Mouse (Mus musculus) spleen, embryonic (tissue): ENCODE results near the gene Tmem206.

Experiments
- CTCF ChIA-PET: fragments of 350-600 bp; sonication (Branson Sonifier 250); formaldehyde crosslinking; loops from one replicate; lab custom pipeline; 2022; lab: Charles Lee

The Tmem206 gene

GRCm38 (mm10) chr1:191306316-191306715, 19.4 kb upstream of the Tmem206 start:
- CTCF ChIA-PET: interaction anchor here (0.6 kb wide), 1 partner anchor 147 kb away, joined by 4 read pairs; no protein-coding TSS in a partner anchor

DNA sequence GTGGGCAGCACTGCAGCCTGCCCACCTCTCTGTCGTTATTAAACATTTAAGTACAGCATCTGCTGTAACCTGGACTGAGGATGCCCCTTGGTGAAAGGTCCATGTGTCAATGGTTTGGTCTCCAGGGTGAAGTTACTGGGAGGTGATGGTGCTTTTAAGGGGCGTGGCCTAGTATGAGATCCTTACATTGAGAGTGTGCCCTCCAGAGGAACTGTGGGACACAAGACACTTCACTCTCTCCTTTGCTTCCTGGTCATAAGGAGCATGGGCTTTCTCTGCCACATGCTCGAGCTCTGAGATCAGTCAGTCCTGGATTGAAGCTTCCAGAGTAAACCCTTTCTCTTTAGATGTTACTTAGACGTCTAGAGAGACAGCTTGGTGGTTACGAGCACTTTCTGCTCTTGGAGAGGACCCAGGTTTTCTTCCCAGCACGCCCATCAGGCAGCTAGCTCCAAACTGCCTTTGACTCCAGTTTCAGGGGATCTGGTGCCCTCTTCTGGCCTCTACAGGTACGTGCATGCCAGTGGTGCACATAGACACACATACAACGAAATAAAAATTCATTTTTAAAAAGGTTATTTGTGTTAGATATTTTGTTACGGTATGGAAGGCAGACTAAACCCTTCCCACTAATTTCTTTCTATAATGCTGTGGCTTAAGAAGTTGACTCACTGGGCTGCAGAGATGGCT, 17.8 kb upstream of the Tmem206 start:
- CTCF ChIA-PET: interaction anchor here (0.7 kb wide), 1 partner anchor 42 kb away, joined by 3 read pairs; no protein-coding TSS in a partner anchor

DNA sequence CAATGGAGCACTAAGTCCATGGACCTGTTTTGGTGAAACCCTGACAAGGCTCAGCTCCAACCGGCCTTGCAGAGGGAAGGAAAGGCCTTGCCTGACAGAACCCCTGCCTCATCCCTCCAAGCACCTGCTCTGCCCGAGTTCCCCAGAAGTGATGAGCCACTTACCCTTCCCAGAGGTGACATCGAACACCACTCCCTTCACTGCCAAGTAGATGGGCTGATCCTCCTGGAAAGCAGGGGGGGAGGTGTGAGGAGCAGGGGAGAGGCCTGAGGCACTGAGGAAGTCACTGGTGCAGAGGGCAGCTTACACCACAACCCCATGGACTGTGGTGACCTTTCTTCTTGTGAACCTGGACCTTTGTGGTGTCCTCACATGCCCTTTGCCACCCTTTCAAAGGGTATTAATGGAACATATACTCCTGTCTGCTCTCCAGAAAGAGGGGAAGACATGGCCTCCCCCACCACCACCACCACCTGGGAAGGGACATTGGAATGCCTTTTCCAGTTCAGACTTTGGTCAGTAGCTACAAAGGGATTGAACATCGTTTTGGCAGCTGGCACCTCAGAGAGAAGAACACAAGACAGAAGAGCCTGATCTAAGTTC, 14.3 kb upstream of the Tmem206 start:
- CTCF ChIA-PET: no interaction called here

GRCm38 (mm10) chr1:191312513-191312941, 13.2 kb upstream of the Tmem206 start:
- CTCF ChIA-PET: interaction anchor here (0.5 to 1.2 kb wide), 8 partner anchors 8 to 1424 kb away, joined by 3 to 5 read pairs (median 4); no protein-coding TSS in a partner anchor

- CTCF ChIA-PET: interaction anchor here (0.6 to 1.2 kb wide), 3 partner anchors 70 to 263 kb away, joined by 3 to 6 read pairs (median 3); no protein-coding TSS in a partner anchor
These were observed 12.6 kb upstream of the Tmem206 start for GRCm38 (mm10) chr1:191313158-191313557.

GRCm38 (mm10) chr1:191313926-191314325, 11.8 kb upstream of the Tmem206 start:
- CTCF ChIA-PET: interaction anchor here (0.7 to 1.5 kb wide), 2 partner anchors 9 to 22 kb away, joined by 3 to 4 read pairs; no protein-coding TSS in a partner anchor

DNA sequence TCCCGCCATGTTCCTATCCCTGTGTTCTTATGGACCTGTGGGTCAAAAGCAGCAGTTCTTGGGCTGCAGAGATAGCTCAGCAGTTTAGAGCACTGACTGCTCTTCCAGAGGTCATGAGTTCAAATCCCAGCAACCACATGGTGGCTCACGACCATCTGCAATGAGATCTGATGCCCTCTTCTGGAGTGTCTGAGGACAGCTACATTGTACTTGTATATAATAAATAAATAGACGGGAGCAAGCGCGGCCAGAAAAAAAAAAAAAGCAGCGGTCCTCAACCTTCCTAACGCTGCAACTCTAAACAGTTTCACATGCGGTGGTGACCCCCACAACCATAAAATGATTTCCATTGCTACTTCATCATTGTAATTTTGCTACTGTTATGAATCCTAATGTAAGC, 8.9 kb upstream of the Tmem206 start:
- CTCF ChIA-PET: interaction anchor here (0.8 to 0.9 kb wide), 3 partner anchors 10 to 248 kb away, joined by 3 to 4 read pairs (median 3); no protein-coding TSS in a partner anchor

GRCm38 (mm10) chr1:191317591-191318196, 8.0 kb upstream of the Tmem206 start, which contains the start of gene Nenf:
Gene Nenf, minus strand, starts transcription at chr1:191318194.
- CTCF ChIA-PET: interaction anchor here (0.6 to 0.9 kb wide), 4 partner anchors 9 to 247 kb away, joined by 3 to 4 read pairs (median 4); no protein-coding TSS in a partner anchor

- CTCF ChIA-PET: no interaction called here
These were observed 7.0 kb upstream of the Tmem206 start for GRCm38 (mm10) chr1:191318686-191319085.

DNA sequence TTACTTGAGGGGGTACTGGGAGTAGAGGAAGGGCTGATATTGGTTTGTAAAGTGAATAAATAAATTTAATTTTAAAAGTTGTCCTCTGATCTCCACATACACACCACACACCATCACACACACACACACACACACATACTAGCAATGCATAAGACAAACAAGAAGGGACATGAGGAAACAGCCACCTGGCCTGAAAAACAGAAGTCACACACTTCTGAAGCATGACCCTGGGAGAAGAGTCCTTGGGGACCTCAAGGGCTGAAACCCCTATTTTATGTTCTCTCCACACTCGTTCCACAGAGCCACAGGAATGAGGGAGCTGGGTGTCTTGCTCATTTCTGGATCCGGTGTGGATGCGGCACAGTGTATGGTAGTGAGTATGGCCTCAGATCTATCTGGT, 2.3 kb upstream of the Tmem206 start:
- CTCF ChIA-PET: interaction anchor here (0.7 to 1.2 kb wide), 2 partner anchors 9 to 251 kb away, joined by 3 read pairs; no protein-coding TSS in a partner anchor

- CTCF ChIA-PET: interaction anchor here (0.6 to 1.3 kb wide), 3 partner anchors 66 to 490 kb away, joined by 3 to 4 read pairs (median 3); no protein-coding TSS in a partner anchor
These were observed 750 bp upstream of the Tmem206 start for GRCm38 (mm10) chr1:191324733-191325590.

- CTCF ChIA-PET: interaction anchor here (0.6 to 1.3 kb wide), 3 partner anchors 9 to 65 kb away, joined by 3 to 4 read pairs (median 3); no protein-coding TSS in a partner anchor
These were observed 646 bp downstream of the Tmem206 start for GRCm38 (mm10) chr1:191326233-191326882.

- CTCF ChIA-PET: no interaction called here
These were observed 1.5 kb downstream of the Tmem206 start for GRCm38 (mm10) chr1:191327258-191327657.

DNA sequence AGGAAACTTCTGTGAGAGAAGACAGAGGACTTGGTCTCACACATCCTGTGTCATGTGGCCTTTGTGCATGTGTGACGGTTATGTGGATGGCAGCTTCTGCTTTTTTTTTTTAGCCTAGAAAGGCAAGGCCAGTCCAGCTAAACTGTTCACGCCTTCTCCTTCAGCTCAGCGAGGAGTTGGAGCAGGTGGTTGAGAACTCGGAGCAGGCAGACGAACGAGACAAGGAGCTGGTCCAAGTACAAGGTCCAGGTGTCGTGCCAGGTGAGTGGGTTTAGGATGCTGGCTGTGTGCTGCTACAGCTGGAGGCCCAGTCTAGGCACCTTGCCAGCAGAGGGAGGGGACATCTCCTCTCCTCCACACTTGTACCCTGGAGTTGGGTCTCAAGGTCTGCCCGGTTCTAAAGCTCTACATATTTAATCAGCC, 2.3 kb downstream of the Tmem206 start:
- CTCF ChIA-PET: no interaction called here

- CTCF ChIA-PET: no interaction called here
These were observed 4.6 kb downstream of the Tmem206 start for GRCm38 (mm10) chr1:191330356-191330755.

DNA sequence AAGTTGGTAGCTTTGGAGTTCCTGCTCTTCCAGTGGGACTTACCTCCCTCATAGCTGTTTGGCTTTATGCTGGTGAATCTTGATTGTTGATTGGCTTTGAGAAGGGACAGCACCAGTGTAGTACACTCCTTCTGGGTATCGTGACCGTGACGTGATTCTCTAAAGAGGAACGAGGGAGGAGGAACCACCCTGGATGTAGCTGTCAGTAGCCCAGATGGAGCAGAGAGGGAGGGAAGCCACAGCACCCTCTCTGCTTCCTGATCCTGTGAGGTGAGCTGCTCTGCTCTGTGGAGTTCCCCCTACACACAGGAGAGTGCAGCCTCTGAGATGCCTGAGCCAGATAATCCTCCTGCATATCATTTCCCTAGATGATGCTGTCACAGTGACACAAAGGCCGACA, 8.8 kb downstream of the Tmem206 start:
- CTCF ChIA-PET: no interaction called here

DNA sequence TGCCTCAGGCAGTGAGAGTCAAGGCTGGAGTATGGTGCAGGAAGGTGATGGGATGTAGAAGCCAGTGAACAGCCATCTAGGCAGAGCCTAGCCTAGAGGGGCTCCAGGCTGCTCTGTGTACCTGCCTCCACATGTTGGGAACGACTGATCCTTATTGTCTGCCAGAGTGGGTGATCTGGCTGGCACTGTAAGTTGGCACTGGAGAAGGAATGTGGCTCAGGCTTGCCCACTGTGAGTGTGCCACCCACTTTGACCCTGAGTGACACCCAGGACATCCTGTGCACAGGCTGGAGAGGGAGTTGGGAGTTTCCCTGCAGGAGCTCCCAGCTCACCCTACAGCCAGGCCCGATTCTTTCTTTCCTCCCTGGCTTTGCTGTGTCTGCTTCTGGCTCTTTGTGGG, 14.2 kb downstream of the Tmem206 start:
- CTCF ChIA-PET: interaction anchor here (0.7 kb wide), 1 partner anchor 337 kb away, joined by 20 read pairs; no protein-coding TSS in a partner anchor

DNA sequence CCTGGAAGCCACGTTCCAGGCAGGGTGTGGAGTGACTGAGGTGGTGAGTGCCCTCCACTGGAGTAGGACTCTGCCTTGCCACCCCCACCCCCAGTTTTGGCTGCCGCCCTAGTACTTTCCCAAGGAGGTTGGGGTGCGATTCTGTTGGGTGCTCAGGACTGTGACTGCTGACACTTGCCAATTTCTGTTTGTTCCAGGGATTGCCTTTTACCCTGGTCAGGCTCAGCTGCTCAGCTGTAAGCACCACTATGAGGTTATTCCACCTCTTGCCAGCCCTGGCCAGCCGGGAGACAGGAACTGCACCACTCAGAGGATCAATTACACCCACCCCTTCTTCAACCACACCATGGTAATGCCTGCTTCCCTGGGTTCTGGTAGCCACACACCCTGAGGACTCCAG, 14.8 kb downstream of the Tmem206 start:
- CTCF ChIA-PET: interaction anchor here (0.9 kb wide), 1 partner anchor 23 kb away, joined by 6 read pairs; no protein-coding TSS in a partner anchor

DNA sequence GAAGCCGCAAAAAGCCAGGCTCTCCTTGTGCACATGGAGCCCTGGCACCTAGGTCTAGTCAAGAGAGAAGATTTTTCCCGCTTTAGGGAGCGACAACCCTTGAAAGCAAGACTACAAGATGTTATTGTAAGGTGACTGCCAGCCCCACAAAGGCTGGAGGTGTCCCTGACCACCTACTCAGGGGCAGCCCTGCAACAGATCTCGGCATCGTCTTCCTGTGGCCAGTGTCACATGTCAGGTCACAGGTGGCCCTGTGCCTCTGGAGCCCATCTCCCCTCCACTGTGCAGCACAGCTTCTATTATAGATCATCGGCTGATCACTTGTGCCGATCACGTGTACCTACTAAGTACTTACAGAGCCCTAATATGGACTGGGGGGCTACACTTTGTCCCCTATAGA, 21.9 kb downstream of the Tmem206 start:
- CTCF ChIA-PET: no interaction called here

- CTCF ChIA-PET: interaction anchor here (0.7 kb wide), 2 partner anchors 10 to 739 kb away, joined by 4 to 6 read pairs; no protein-coding TSS in a partner anchor
These were observed 22.9 kb downstream of the Tmem206 start for GRCm38 (mm10) chr1:191348592-191348991.
